Mouse (Mus musculus): ENCODE results near the gene Ralgps1.

- TF ChIP-seq POLR2A (IDR thresholded peaks at IDR 0.05; ENCODE audit: borderline replicate concordance, extremely low read depth, insufficient read depth, insufficient read length, poor library complexity, severe bottlenecking) (no peak), CTCF (IDR thresholded peaks at IDR 0.05; ENCODE audit: borderline replicate concordance, extremely low read depth, insufficient read depth, insufficient read length) (no peak)
Observed at GRCm38 (mm10) chr2:33137244-33137643, 234.0 kb downstream of the Ralgps1 start.
